Mouse (Mus musculus) neural tube, embryonic 13.5 days (tissue): Measurements from ENCODE around the gene Mpped2. TPM values are rescaled to one million over a fixed set of nuclear protein-coding genes. Genes with fewer than 3 reads are reported as not detected.

Source experiments
- ATAC-seq: fragments of 200-750 bp; cut with Nextera tagmentation; 2 replicates; pipeline ENCODE4 v1.8.0; 2017; ENCODE audit warnings: low read depth, mild to moderate bottlenecking, moderate TSS enrichment, moderate library complexity
- H3K27ac ChIP-seq: fragments of 300-500 bp; sonication (generic); replicated peaks from 2 replicates; pipeline ENCODE4 v1.5.1; 2015; ENCODE audit warnings: moderate library complexity, mild to moderate bottlenecking, inconsistent platforms
- H3K27me3 ChIP-seq: fragments of 300-500 bp; sonication (generic); 2 replicates; pipeline ENCODE4 v1.6.1; 2015; ENCODE audit warnings: mild to moderate bottlenecking, inconsistent platforms
- H3K36me3 ChIP-seq: fragments of 300-500 bp; sonication (generic); 2 replicates; pipeline ENCODE4 v1.6.1; 2015; ENCODE audit warnings: mild to moderate bottlenecking, inconsistent platforms
- H3K4me1 ChIP-seq: fragments of 300-500 bp; sonication (generic); replicated peaks from 2 replicates; pipeline ENCODE4 v1.6.1; 2015; ENCODE audit warnings: inconsistent platforms
- H3K4me2 ChIP-seq: fragments of 300-500 bp; sonication (generic); 2 replicates; pipeline ENCODE4 v1.6.1; 2015; ENCODE audit warnings: inconsistent platforms, mild to moderate bottlenecking, moderate library complexity
- H3K4me3 ChIP-seq: fragments of 300-500 bp; sonication (generic); 2 replicates; pipeline ENCODE4 v1.5.1; 2015; ENCODE audit warnings: mild to moderate bottlenecking, inconsistent platforms
- H3K9ac ChIP-seq: fragments of 300-500 bp; sonication (generic); 2 replicates; pipeline ENCODE4 v1.6.1; 2015; ENCODE audit warnings: moderate library complexity, mild to moderate bottlenecking, inconsistent platforms
- H3K9me3 ChIP-seq: fragments of 300-500 bp; sonication (generic); 2 replicates; pipeline ENCODE4 v1.6.1; 2016; ENCODE audit warnings: inconsistent platforms
- WGBS: fragments of 180-500 bp; shearing (Covaris S2); methylation state at CpG from one replicate; pipeline ENCODE4 v1.1.7; 2015; 5-methylcytosine and 5-hydroxymethylcytosine counted together
- polyA plus RNA-seq: library from polyadenylated mRNA; unstranded; fragments of >200 nt; fragmentation: Nextera tagmentation; extraction: Ambion mirVana; gene quantifications from 2 replicates; pipeline ENCODE4 v1.2.1, GENCODE M21; 2015

Mpped2 gene
- polyA plus RNA-seq, 1 experiment from 2014 or later = 199 TPM

- H3K9me3 ChIP-seq = no peaks in the 10 kb centered on the region
- H3K4me2 ChIP-seq = peak overlapping the region; percentile 37
- peaks cover 12% of the 10 kb centered on the region for H3K4me1 ChIP-seq
- H3K27ac ChIP-seq = peak overlapping the region; percentile 67
- no peaks in the 10 kb centered on the region for H3K36me3 ChIP-seq
- WGBS = 22% methylated on average over 9 of the region's 9 CpGs
- H3K9ac ChIP-seq = no peak overlapping the region
- no peak overlapping the region for H3K4me3 ChIP-seq
- ATAC-seq = peak; percentile 83
- no peaks in the 10 kb centered on the region for H3K27me3 ChIP-seq
Measured at GRCm38 (mm10) chr2:106683185-106683831, 9.8 kb upstream of the Mpped2 start.

GRCm38 (mm10) chr2:106683832-106684231 is 9.2 kb upstream of the Mpped2 start:
- H3K36me3 ChIP-seq = no peaks in the 10 kb centered on the region
- no peak overlapping the region for H3K4me3 ChIP-seq
- H3K9ac ChIP-seq = no peak overlapping the region
- 0 out of 2 replicates have a peak overlapping the region, but pooled peaks have one; percentile 67 for H3K27ac ChIP-seq
- H3K4me2 ChIP-seq = peak overlapping the region; percentile 37
- no peak for ATAC-seq
- no peaks in the 10 kb centered on the region for H3K27me3 ChIP-seq
- no peaks in the 10 kb centered on the region for H3K9me3 ChIP-seq
- peaks cover 12% of the 10 kb centered on the region for H3K4me1 ChIP-seq
- WGBS = 48% methylated on average over 4 of the region's 4 CpGs

- 0 out of 2 replicates have a peak overlapping the region, but pooled peaks have one; percentile 8 for H3K9ac ChIP-seq
- peaks cover 29% of the 10 kb centered on the region for H3K4me1 ChIP-seq
- H3K27ac ChIP-seq = peak overlapping the region; percentile 100; the same call in 1 of the 2 replicates
- no peaks in the 10 kb centered on the region for H3K9me3 ChIP-seq
- no peaks in the 10 kb centered on the region for H3K27me3 ChIP-seq
- no peak overlapping the region; the same call in 1 of the 2 replicates for H3K4me3 ChIP-seq
- 3% methylated on average over 6 of the region's 6 CpGs for WGBS
- peak overlapping the region; percentile 92 for H3K4me2 ChIP-seq
- H3K36me3 ChIP-seq = no peaks in the 10 kb centered on the region
- no peak for ATAC-seq
Measured at GRCm38 (mm10) chr2:106691753-106692363, 1.2 kb upstream of the Mpped2 start.

GRCm38 (mm10) chr2:106692405-106692782 is 675 bp upstream of the Mpped2 start:
- no peaks in the 10 kb centered on the region for H3K9me3 ChIP-seq
- WGBS = 1% methylated on average over 14 of the region's 14 CpGs
- peak overlapping the region; percentile 99 for H3K9ac ChIP-seq
- peaks cover 35% of the 10 kb centered on the region for H3K4me1 ChIP-seq
- H3K27ac ChIP-seq = peak overlapping the region; percentile 100
- H3K36me3 ChIP-seq = no peaks in the 10 kb centered on the region
- peak overlapping the region; percentile 92 for H3K4me2 ChIP-seq
- H3K27me3 ChIP-seq = no peaks in the 10 kb centered on the region
- peak overlapping the region; percentile 93 for H3K4me3 ChIP-seq
- no peak for ATAC-seq

- Histone ChIP-seq H3K9me3 (no peaks in the 10 kb centered on the region), H3K4me1 (peaks cover 50% of the 10 kb centered on the region), H3K27ac (peak overlapping the region; percentile 100), H3K4me2 (peak overlapping the region; percentile 92), H3K27me3 (no peaks in the 10 kb centered on the region), H3K4me3 (peak overlapping the region; percentile 93), H3K9ac (peak overlapping the region; percentile 99), H3K36me3 (no peaks in the 10 kb centered on the region)
- peak; percentile 66 for ATAC-seq
- under 1% methylated on average over 85 of the region's 91 CpGs for WGBS
Measured at GRCm38 (mm10) chr2:106693702-106694566, 865 bp downstream of the Mpped2 start.

GRCm38 (mm10) chr2:106694567-106694885 is 1.5 kb downstream of the Mpped2 start:
- Histone ChIP-seq H3K9me3 (no peaks in the 10 kb centered on the region), H3K27ac (peak overlapping the region; percentile 100), H3K27me3 (no peaks in the 10 kb centered on the region), H3K36me3 (0 out of 2 replicates have a peak, but pooled peaks cover 4% of the 10 kb centered on the region), H3K4me3 (peak overlapping the region; percentile 93), H3K4me1 (peaks cover 54% of the 10 kb centered on the region), H3K9ac (peak overlapping the region; percentile 99), H3K4me2 (peak overlapping the region; percentile 92)
- no peak; the same call in 1 of the 2 replicates for ATAC-seq
- 0% methylated on average over 10 of the region's 10 CpGs for WGBS

- H3K36me3 ChIP-seq = peaks cover 9% of the 10 kb centered on the region
Measured at GRCm38 (mm10) chr2:106694886-106695733, 2.0 kb downstream of the Mpped2 start.

GRCm38 (mm10) chr2:106695734-106696022 is 2.6 kb downstream of the Mpped2 start:
- Histone ChIP-seq H3K36me3 (peaks cover 15% of the 10 kb centered on the region), H3K9me3 (no peaks in the 10 kb centered on the region), H3K4me1 (peaks cover 64% of the 10 kb centered on the region), H3K4me3 (peak overlapping the region; percentile 93), H3K27ac (peak overlapping the region; percentile 100), H3K9ac (peak overlapping the region; percentile 99), H3K27me3 (no peaks in the 10 kb centered on the region), H3K4me2 (peak overlapping the region; percentile 92)
- 6% methylated on average over 13 of the region's 13 CpGs for WGBS
- ATAC-seq = no peak

More at GRCm38 (mm10) chr2:106694886-106695733, 2.0 kb downstream of the Mpped2 start:
- H3K27me3 ChIP-seq = no peaks in the 10 kb centered on the region
- peak; percentile 64 for ATAC-seq
- H3K27ac ChIP-seq = peak overlapping the region; percentile 100
- H3K4me3 ChIP-seq = peak overlapping the region; percentile 93
- peak overlapping the region; percentile 92 for H3K4me2 ChIP-seq
- peak overlapping the region; percentile 99 for H3K9ac ChIP-seq
- no peaks in the 10 kb centered on the region for H3K9me3 ChIP-seq
- under 1% methylated on average over 41 of the region's 41 CpGs for WGBS
- H3K4me1 ChIP-seq = peaks cover 60% of the 10 kb centered on the region

GRCm38 (mm10) chr2:106696372-106696771 is 3.3 kb downstream of the Mpped2 start:
- H3K4me2 ChIP-seq = peak overlapping the region; percentile 92
- WGBS = 76% methylated on average over 8 of the region's 8 CpGs
- ATAC-seq = no peak
- no peaks in the 10 kb centered on the region for H3K27me3 ChIP-seq
- H3K36me3 ChIP-seq = peaks cover 22% of the 10 kb centered on the region
- H3K4me1 ChIP-seq = peaks cover 69% of the 10 kb centered on the region
- H3K9me3 ChIP-seq = no peaks in the 10 kb centered on the region
- H3K4me3 ChIP-seq = peak overlapping the region; percentile 93
- peak overlapping the region; percentile 99 for H3K9ac ChIP-seq
- peak overlapping the region; percentile 100 for H3K27ac ChIP-seq

GRCm38 (mm10) chr2:106705664-106706063 is 12.6 kb downstream of the Mpped2 start:
- 0 out of 2 replicates have a peak overlapping the region, but pooled peaks have one; percentile 0 for H3K4me2 ChIP-seq
- no peaks in the 10 kb centered on the region for H3K27me3 ChIP-seq
- 0 out of 2 replicates have a peak overlapping the region, but pooled peaks have one; percentile 14 for H3K27ac ChIP-seq
- H3K36me3 ChIP-seq = peaks cover 46% of the 10 kb centered on the region
- H3K9me3 ChIP-seq = no peaks in the 10 kb centered on the region
- no peak for ATAC-seq
- no peak overlapping the region for H3K4me3 ChIP-seq
- H3K4me1 ChIP-seq = peaks cover 52% of the 10 kb centered on the region
- WGBS = 78% methylated on average over 5 of the region's 5 CpGs
- 0 out of 2 replicates have a peak overlapping the region, but pooled peaks have one; percentile 9 for H3K9ac ChIP-seq

- 0 out of 2 replicates have a peak overlapping the region, but pooled peaks have one; percentile 3 for H3K27ac ChIP-seq
- no peaks in the 10 kb centered on the region for H3K9me3 ChIP-seq
- H3K4me1 ChIP-seq = peaks cover 58% of the 10 kb centered on the region
- peak overlapping the region; percentile 11; the same call in 1 of the 2 replicates for H3K4me2 ChIP-seq
- no peaks in the 10 kb centered on the region for H3K27me3 ChIP-seq
- H3K4me3 ChIP-seq = no peak overlapping the region
- H3K9ac ChIP-seq = no peak overlapping the region
- ATAC-seq = no peak
- 75% methylated on average over 2 of the region's 2 CpGs for WGBS
- H3K36me3 ChIP-seq = peaks cover 35% of the 10 kb centered on the region
Measured at GRCm38 (mm10) chr2:106707136-106707535, 14.1 kb downstream of the Mpped2 start.
